Mouse (Mus musculus) hindlimb bud, embryonic 11.5 days (tissue): ENCODE measurements around the gene Runx1.

Source experiments
- DNase-seq: peaks from one replicate; pipeline ENCODE4 v3.0.0-alpha.2; 2012; ENCODE audit warnings: low read depth, low spot score; ENCODE audit errors: extremely low spot score

Runx1 gene

GRCm38 (mm10) chr16:92827663-92828307, 1.8 kb upstream of the Runx1 start:
- DNase-seq: no peak

DNA sequence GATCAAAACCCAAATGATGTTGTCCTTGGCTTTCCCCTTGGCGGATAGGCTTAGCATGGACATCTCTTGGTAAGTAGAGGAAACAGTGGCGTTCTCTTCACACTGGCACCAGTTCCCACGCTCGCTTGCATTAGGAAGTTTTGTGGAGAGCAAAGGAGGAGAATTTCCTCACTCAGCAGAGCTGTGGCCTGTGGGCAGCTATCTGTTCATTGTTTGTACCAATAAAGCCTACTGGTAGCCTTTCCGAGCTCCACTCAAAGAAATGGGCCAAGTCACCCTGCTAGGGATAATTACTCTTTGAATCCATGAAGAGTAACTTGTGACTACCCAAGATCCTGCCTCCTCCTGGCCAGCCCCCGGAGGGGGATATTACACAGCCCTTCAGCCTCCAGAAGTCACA, 734 bp upstream of the Runx1 start:
- no peak for DNase-seq

DNA sequence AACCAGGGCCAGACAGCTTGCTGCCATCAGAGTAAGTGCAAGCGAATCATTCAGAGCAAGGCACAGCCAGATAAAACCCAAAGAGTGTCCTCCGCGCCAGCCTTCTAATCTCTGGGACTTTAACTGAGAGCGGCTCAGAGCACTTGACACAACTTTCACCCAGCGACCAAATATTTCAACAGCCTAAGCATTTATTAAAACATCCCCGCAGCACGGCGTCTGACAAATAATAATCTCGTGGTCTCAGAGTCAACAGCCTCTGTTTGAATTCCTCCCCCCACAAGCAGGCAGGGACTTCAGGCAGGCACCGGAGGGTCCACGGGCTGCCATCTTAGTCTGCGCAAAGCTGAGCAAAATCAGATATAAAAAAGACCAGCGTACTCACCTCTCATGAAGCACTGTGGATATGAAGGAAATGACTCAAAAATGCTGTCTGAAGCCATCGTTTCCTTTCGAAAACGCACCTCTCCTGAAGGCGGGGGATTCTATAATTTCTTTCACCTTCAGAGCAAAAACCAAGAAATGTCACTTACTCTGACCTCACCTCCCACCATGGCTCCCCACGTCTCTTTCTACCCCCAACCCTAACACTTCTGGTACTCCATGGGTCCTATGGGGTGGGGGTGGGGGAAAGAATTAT, 625 bp downstream of the Runx1 start:
- DNase-seq: no peak

DNA sequence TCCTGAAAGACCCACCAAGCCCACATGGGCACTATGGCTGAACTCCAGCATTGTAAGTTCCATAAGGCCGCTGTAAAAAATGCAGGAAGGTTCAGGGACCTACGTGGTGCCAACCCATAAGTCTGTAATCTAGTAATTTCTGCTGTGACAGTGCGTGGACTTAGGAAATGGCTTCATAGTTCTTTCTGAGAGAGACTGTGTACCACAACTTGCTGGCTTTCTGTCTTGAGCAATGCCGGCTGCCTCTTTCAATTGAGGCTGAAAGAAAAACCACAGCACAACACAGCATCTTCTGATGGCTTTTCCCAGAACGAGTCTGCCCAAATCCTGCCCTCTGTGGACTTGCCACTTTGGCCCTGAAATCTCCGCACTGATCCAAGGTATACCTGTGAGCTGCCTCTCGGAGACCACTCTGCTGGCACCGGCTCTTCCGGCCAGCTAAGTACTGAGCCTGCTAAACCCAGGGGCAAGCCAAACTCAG, 1.2 kb downstream of the Runx1 start:
- DNase-seq: no peak

GRCm38 (mm10) chr16:92824003-92824722, 1.8 kb downstream of the Runx1 start:
- no peak for DNase-seq

DNA sequence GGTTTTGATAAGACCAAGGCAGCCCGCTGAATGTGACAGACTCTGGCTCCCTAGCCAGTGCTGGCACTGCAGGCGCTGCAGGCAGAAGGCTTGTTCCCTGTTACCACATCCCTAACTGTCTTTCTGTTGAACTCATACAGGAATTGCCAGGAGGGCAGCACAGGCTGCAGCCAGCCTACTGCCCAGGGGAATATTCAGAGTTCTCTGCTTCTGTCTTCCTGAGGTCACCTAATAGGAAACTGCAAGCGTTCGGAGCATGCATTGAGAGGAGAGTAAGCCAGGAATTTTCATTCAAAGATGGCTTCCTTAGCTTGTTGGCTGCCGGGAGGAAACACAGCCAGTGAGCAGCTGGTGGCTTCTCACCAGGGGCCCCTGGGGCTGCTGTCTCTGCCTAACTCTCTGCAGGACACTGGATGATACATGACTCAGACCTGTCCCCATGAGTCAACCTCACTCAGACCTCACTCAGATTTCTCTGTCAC, 2.5 kb downstream of the Runx1 start:
- no peak for DNase-seq

- no peak for DNase-seq
Observed at GRCm38 (mm10) chr16:92822676-92823075, 3.3 kb downstream of the Runx1 start.

DNA sequence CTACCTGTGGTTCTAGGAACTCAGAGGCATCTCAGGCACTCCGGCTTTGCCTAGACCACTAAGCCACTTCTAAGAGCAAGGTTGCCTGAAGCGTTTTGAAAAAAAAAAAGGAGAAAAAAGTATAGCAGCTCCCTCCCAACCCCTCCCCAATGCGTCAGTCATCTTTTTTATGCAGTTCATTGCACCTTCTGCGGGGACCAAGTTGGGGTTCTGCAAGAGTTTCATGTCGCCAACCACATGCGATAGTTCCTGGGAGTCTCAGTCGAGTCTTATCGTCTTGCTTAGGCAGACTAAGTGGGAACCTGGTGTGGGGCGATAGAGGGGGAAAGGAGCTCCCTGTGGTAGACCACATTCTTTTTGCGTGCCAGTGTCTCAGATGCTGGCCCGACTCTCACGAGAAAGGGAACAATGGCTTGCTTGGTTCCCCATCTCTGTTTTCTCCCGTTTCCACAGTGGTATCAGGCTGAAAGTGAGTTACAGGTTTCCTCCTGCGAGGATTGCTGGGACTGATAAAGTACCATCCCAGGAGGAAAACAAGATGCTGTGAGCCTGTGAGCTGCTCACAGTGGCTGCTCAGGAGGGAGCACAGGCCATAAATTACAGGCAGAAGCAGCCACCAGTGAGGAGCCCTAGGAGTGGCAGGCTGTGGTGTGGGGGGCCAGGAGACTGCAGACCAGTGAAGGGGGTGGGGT, 3.9 kb downstream of the Runx1 start:
- no peak for DNase-seq

- DNase-seq: no peak
Observed at GRCm38 (mm10) chr16:92821596-92821937, 4.4 kb downstream of the Runx1 start.

DNA sequence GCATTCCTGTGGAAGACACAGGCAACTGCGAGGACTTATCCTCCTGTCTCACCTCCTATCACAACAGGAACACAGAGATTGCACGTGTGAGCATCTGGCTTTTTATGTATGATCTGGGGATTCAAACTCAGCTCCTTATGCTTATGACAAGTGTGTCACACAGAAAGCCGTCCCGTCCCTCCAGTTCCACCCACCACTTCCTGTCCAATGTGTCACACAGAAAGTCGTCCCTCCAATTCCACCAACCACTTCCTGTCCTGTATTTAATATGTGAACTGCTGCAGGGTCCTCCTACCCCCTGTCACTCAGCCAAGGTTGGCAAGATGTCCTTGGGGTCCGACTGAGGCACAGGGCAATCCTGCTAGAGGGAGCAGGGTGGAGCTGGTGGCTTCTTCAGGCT, 5.5 kb downstream of the Runx1 start:
- no peak for DNase-seq

DNA sequence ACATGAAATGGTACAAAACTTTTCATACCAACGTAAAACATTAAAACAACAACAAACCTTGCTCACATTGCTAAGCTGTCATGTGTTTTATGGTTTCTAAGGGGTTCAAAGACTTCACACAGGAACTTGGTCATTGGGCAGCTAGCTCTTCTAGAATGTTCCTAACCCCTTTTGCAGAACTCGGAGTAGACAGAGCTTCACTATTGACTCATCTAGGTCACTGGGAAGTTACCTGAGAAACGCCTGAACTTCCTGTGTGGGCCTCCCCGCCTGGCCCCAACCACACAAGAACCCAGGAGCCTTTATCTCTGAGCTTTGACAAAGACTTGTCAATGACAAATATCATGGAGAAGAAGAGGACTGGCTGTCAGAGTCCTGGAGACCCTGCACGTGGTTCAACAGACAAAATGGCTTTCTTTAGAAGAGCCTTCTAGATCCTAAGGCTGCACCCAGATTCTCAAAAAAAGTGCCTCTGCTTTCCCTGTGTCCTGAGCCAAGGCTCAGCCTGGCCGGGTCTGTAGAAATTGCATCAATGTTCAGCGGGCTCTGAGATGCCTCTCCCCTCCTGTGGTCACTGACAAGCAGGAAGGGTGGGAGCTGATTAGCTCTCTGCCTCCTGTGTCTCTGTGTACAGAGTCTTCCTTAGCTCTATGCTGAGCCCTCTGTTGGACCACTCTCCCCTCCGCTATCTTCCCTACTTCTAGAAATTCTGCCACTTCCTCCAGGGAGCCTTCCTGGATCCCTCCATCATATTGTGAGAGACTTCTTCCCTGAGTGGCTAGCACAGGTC, 7.3 kb downstream of the Runx1 start:
- DNase-seq: no peak

DNA sequence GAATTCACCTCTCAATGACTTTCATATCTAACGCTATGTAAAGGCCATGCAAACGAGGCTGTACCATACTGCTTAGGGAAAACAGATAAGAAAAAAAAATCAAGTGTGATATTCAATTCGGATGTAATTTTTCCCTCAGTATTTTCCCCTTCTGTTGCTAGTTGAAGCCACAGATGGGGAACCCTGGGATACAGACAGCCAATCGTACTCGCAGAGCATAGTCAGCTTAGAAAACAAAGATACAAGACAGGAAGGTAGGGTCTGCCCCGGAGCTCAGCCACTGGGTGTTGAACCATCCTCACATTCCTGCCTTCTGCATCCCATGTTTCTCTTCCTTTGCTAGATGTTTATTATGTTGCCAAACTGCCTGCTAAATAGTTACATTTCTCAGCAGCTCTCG, 9.9 kb downstream of the Runx1 start:
- DNase-seq: no peak

DNA sequence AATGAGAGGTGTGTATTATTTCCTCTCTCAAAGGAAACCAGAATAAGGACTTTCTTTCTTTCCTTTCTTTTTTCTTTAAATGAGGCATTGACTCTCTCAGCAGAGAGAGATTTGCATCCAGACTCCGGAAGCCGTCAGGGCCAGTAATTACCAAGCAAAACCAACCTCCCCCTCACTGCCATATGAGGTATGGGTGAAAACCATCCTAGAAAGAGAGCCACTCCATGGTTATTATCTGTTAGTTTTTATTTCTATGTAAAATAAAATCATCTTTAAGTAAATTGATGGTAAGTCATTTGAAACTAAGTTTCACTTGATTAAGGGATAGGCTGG, 10.8 kb downstream of the Runx1 start:
- no peak for DNase-seq

DNA sequence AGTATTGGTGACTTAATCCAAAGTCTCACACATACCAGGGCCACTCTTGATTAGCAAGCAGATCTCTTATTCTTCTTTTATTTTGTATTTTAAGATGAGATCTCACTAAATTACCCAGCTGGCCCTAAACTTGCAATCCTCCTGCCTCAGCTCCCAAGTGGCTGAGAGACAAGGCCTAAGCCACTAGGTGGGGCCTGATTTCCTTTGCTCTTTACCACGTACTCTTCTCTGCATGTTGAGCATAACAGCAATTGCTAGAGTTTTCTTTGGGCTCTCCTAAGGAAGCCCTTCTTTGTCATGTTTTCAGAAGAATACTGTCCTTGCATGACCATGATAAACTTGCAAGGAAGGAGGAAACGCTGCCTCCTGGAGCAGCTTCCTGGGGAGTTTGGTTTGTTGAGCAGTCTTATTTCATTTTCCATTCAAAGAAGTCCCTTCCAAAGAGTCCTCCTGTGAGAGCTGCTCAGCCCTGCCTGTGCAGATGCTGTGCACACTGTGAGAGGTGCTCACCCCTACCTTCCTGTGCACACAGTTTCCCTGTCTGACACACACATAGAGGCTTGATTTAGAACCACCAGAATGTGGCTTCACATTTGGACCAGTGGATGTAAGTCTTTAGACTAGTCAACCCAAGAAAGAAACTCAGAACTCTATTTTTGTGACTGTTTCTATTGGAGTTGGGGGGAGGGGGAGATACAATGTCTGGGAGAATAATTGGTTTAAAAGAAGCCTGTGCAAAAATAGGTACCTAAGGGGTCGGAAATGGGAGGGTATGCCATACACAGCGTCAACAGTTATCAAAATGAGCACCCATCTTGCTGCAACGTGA, 11.4 kb downstream of the Runx1 start:
- no peak for DNase-seq

GRCm38 (mm10) chr16:92812405-92812804, 13.5 kb downstream of the Runx1 start:
- DNase-seq: no peak

- no peak for DNase-seq
Observed at GRCm38 (mm10) chr16:92810568-92811240, 15.2 kb downstream of the Runx1 start.

DNA sequence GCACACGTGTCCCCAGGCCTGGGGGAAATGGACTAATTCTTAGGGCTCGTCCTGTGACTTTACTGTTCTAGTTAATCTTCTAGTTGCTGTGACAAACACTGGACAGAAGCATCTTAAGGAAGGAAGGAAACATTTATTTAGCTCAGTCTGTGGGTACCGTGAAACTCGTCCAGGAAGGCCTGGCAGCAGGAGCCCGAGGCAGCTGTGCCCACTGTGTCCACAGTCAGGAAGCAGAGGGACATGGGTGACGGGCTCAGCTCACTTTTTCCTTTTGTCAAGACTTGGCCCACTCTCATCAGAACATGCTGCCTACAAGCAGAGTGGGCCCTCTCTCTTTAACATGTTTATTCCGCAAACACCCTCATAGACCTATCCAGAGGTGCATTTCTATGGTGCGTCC, 18.2 kb downstream of the Runx1 start:
- no peak for DNase-seq

- DNase-seq: no peak
Observed at GRCm38 (mm10) chr16:92803076-92803580, 22.8 kb downstream of the Runx1 start.

DNA sequence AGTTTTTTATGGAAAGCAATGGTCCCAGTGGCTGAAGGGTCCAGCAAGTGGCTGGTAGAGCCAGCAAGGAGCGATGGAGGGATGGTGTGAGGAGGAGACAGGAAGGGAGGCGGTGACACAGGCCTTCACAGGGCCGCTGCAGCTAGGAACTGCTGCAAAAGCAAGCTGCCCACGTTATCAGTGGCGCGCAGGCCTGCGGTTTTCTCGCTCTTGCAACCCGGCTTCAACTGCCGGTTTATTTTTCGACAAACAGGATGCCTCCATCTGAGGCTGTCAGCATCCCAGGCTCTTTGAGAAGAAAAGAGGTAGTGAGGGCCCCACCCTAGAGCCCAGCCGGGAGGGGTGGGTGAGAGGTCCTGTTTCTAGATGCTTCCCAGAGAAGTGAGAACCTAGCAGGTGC, 24.4 kb downstream of the Runx1 start:
- no peak for DNase-seq
